Mouse (Mus musculus): ENCODE results near the gene Tph2. TPM values are rescaled to one million over a fixed set of nuclear protein-coding genes. Genes with fewer than 3 reads are reported as not detected.
A peak's percentile ranks its signal among the peaks of the same experiment; 100 is the strongest.

Tph2 gene
- polyA plus RNA-seq, 1 experiment from 2014 or later = 3.9 TPM

GRCm38 (mm10) chr10:115175591-115175991, 9.2 kb downstream of the Tph2 start:
- no peak overlapping the region for H3K4me3 ChIP-seq
- H3K4me2 ChIP-seq = no peak overlapping the region
- no peaks in the 10 kb centered on the region for H3K27me3 ChIP-seq
- ATAC-seq (ENCODE audit: low FRiP score) = no peak
- 51% methylated on average over 12 of the region's 12 CpGs for WGBS
- H3K36me3 ChIP-seq = no peaks in the 10 kb centered on the region
- peaks cover 16% of the 10 kb centered on the region for H3K4me1 ChIP-seq (replicated peaks)
- H3K9ac ChIP-seq = no peak overlapping the region
- H3K9me3 ChIP-seq = no peaks in the 10 kb centered on the region
- no peak overlapping the region for H3K27ac ChIP-seq

DNA sequence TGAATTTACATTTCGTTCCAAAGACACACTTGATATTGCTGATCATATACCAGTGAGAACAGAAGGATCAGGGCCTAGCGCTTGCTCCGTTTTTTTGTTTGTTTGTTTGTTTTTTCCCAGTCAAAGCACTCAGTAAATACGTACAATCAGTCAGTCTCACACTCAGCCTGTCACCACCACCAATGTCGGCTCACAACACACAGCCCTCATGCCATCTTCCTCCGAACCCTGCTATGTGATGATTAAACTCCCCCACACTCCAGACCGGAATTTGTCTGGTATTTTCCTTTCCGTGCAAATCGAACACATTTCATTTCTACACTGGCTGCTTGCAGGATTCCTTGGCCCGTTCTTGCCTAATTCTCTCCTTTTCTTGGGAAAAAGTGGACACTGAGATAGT, 11.5 kb downstream of the Tph2 start:
- Histone ChIP-seq H3K27ac (no peak overlapping the region), H3K4me3 (no peak overlapping the region), H3K27me3 (no peaks in the 10 kb centered on the region), H3K4me2 (no peak overlapping the region), H3K36me3 (no peaks in the 10 kb centered on the region), H3K9me3 (no peaks in the 10 kb centered on the region), H3K9ac (no peak overlapping the region), H3K4me1 (replicated peaks) (peaks cover 22% of the 10 kb centered on the region)
- WGBS = 85% methylated on average over 10 of the region's 10 CpGs
- ATAC-seq (ENCODE audit: low FRiP score) = no peak

DNA sequence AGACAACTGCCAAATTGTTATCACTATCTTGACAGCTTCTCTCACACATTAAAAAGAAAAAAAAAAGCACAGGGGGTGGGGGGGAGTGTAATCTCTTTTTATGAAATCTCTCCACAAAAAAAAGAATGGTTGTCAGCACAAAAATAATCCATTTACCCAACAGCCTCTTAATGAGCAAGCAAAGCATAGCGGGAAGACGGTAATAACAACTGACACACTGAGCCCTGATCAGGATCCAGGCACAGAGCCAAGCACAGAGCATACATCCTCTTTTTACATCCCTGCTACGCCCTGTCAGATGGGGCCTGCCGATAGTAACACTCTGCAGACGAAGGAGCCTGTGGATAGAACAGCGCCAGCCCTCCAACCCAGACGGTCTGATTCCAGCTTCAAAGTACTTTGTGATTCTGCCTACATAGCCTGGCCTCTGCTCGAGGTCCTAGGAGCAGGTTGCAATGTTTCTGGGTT, 13.4 kb downstream of the Tph2 start:
- no peak overlapping the region for H3K4me2 ChIP-seq
- H3K36me3 ChIP-seq = no peaks in the 10 kb centered on the region
- H3K27me3 ChIP-seq = no peaks in the 10 kb centered on the region
- WGBS = 45% methylated on average over 8 of the region's 8 CpGs
- 0 out of 2 replicates have a peak overlapping the region, but pooled peaks have one; percentile 40 for H3K27ac ChIP-seq
- H3K9me3 ChIP-seq = no peaks in the 10 kb centered on the region
- H3K9ac ChIP-seq = no peak overlapping the region
- H3K4me3 ChIP-seq = no peak overlapping the region
- peaks cover 22% of the 10 kb centered on the region for H3K4me1 ChIP-seq (replicated peaks)
- ATAC-seq (ENCODE audit: low FRiP score) = peak; percentile 46; the same call in 1 of the 2 replicates

DNA sequence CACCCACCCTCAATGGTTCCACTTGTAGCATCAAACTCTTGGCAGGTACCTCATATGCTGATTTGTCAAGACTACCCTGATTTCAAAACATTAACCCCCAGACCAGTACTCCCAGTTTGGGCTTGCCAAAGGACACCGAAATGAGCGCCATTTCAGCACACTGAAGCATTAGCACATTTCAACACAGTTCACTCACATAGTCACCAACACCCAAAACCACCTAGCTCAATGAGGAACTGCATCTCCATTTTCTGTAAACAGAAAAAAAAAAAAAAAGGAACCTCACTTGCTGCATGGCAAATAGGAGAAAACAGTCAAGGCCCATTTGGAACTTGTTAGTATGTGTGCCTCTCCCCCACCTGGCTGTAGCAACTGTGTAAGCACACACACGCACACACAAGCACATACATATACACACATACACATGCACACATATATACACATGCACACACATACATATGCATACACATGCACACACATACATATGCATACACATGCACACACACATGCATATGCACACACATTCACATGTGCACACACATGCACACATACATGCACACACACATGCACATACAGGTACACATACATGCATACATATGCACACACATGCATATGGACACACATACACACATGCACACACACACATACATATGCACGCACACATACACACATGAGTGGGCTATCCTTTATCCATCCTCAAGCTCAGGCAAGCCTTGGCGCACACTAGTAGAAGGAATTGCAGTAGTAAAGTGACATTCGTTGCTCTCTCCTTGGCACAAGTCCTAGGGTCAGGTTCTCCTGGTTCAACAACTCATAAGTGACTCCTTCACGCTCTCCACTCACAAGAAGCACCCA, 14.1 kb downstream of the Tph2 start:
- no peak overlapping the region for H3K4me2 ChIP-seq
- no peaks in the 10 kb centered on the region for H3K36me3 ChIP-seq
- H3K27me3 ChIP-seq = no peaks in the 10 kb centered on the region
- 86% methylated on average over 7 of the region's 7 CpGs for WGBS
- 0 out of 2 replicates have a peak overlapping the region, but pooled peaks have one; percentile 40 for H3K27ac ChIP-seq
- H3K4me1 ChIP-seq (replicated peaks) = peaks cover 22% of the 10 kb centered on the region
- H3K4me3 ChIP-seq = no peak overlapping the region
- ATAC-seq (ENCODE audit: low FRiP score) = peak; percentile 28; the same call in 1 of the 2 replicates
- no peak overlapping the region for H3K9ac ChIP-seq
- no peaks in the 10 kb centered on the region for H3K9me3 ChIP-seq

- ATAC-seq (ENCODE audit: low FRiP score) = peak; percentile 65
- H3K4me2 ChIP-seq = peak overlapping the region; percentile 29; the same call in 1 of the 2 replicates
These were observed 15.4 kb downstream of the Tph2 start for GRCm38 (mm10) chr10:115169410-115169809.

GRCm38 (mm10) chr10:115160289-115160688, 24.5 kb downstream of the Tph2 start:
- Histone ChIP-seq H3K27me3 (0 out of 2 replicates have a peak, but pooled peaks cover 3% of the 10 kb centered on the region), H3K4me2 (no peak overlapping the region), H3K9me3 (no peaks in the 10 kb centered on the region), H3K27ac (no peak overlapping the region), H3K4me1 (replicated peaks) (no peaks in the 10 kb centered on the region), H3K4me3 (no peak overlapping the region), H3K36me3 (no peaks in the 10 kb centered on the region), H3K9ac (no peak overlapping the region)
- no peak for ATAC-seq (ENCODE audit: low FRiP score)
- 72% methylated on average over 5 of the region's 5 CpGs for WGBS

More at GRCm38 (mm10) chr10:115169410-115169809, 15.4 kb downstream of the Tph2 start:
- Histone ChIP-seq H3K9me3 (no peaks in the 10 kb centered on the region), H3K27me3 (no peaks in the 10 kb centered on the region), H3K36me3 (no peaks in the 10 kb centered on the region), H3K9ac (no peak overlapping the region), H3K27ac (0 out of 2 replicates have a peak overlapping the region, but pooled peaks have one; percentile 30), H3K4me3 (no peak overlapping the region), H3K4me1 (replicated peaks) (peaks cover 19% of the 10 kb centered on the region)
- WGBS = 11% methylated on average over 9 of the region's 9 CpGs

GRCm38 (mm10) chr10:115147308-115147707, 37.5 kb downstream of the Tph2 start:
- no peaks in the 10 kb centered on the region for H3K9me3 ChIP-seq
- no peak overlapping the region for H3K27ac ChIP-seq
- peaks cover 7% of the 10 kb centered on the region for H3K4me1 ChIP-seq (replicated peaks)
- no peaks in the 10 kb centered on the region for H3K27me3 ChIP-seq
- H3K36me3 ChIP-seq = no peaks in the 10 kb centered on the region
- ATAC-seq (ENCODE audit: low FRiP score) = no peak
- WGBS = 78% methylated on average over 5 of the region's 5 CpGs
- no peak overlapping the region for H3K9ac ChIP-seq
- no peak overlapping the region for H3K4me2 ChIP-seq
- no peak overlapping the region for H3K4me3 ChIP-seq

DNA sequence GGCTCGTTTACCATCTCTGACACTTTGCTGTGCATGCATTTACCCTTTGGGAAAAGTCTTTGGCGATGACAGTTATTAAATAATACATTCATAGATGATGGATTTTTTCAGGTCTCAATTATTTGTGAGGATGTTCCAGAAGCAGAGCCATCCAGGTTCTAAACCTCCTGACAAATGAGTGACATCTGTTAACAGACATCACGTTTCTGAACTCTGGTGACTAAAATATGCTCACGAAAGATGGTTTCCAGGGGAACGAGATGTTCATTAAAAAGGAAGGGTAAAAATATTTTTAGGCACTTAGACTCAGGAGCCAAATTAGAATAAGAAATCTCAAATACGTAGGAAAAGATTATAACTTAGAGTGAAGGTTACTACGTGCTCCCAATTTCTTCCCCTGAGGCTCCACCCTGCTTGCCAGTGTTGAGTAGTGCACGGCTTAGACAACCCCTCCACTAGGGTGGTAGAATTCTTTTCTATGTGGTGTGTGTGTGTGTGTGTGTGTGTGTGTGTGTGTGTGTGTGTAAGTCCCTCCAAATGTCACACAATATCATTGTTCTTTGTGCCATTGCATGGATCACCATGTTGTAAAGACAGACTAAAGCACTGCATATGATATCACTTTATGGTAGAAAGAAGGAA, 38.4 kb downstream of the Tph2 start:
- no peak for ATAC-seq (ENCODE audit: low FRiP score)

GRCm38 (mm10) chr10:115144542-115144941, 40.3 kb downstream of the Tph2 start:
- Histone ChIP-seq H3K4me3 (no peak overlapping the region), H3K9me3 (no peaks in the 10 kb centered on the region), H3K36me3 (no peaks in the 10 kb centered on the region), H3K9ac (no peak overlapping the region), H3K4me2 (no peak overlapping the region), H3K27ac (no peak overlapping the region), H3K4me1 (replicated peaks) (peaks cover 7% of the 10 kb centered on the region), H3K27me3 (no peaks in the 10 kb centered on the region)
- ATAC-seq (ENCODE audit: low FRiP score) = no peak
- WGBS = 29% methylated on average over 5 of the region's 5 CpGs

More for the DNA sequence above, 38.4 kb downstream of the Tph2 start:
- Histone ChIP-seq H3K9me3 (no peaks in the 10 kb centered on the region), H3K4me2 (no peak overlapping the region), H3K36me3 (no peaks in the 10 kb centered on the region), H3K27ac (no peak overlapping the region), H3K9ac (no peak overlapping the region), H3K4me3 (no peak overlapping the region), H3K27me3 (no peaks in the 10 kb centered on the region), H3K4me1 (replicated peaks) (peaks cover 7% of the 10 kb centered on the region)
- 82% methylated on average over 8 of the region's 8 CpGs for WGBS

GRCm38 (mm10) chr10:115143641-115144040, 41.2 kb downstream of the Tph2 start:
- no peaks in the 10 kb centered on the region for H3K36me3 ChIP-seq
- no peak overlapping the region for H3K4me3 ChIP-seq
- no peak for ATAC-seq (ENCODE audit: low FRiP score)
- WGBS = 53% methylated on average over 6 of the region's 6 CpGs
- H3K9me3 ChIP-seq = no peaks in the 10 kb centered on the region
- no peak overlapping the region for H3K9ac ChIP-seq
- no peaks in the 10 kb centered on the region for H3K27me3 ChIP-seq
- H3K4me2 ChIP-seq = no peak overlapping the region
- no peak overlapping the region for H3K27ac ChIP-seq
- peaks cover 7% of the 10 kb centered on the region for H3K4me1 ChIP-seq (replicated peaks)

GRCm38 (mm10) chr10:115137016-115137415, 47.8 kb downstream of the Tph2 start:
- Histone ChIP-seq H3K9me3 (no peaks in the 10 kb centered on the region), H3K36me3 (no peaks in the 10 kb centered on the region), H3K4me3 (no peak overlapping the region), H3K9ac (no peak overlapping the region), H3K4me1 (replicated peaks) (no peaks in the 10 kb centered on the region), H3K4me2 (no peak overlapping the region), H3K27me3 (no peaks in the 10 kb centered on the region), H3K27ac (no peak overlapping the region)
- WGBS = 80% methylated on average over 7 of the region's 7 CpGs
- no peak for ATAC-seq (ENCODE audit: low FRiP score)

- no peaks in the 10 kb centered on the region for H3K27me3 ChIP-seq
- 0 out of 2 replicates have a peak, but pooled peaks cover 6% of the 10 kb centered on the region for H3K4me1 ChIP-seq (replicated peaks)
- H3K9ac ChIP-seq = no peak overlapping the region
- no peak overlapping the region for H3K27ac ChIP-seq
- WGBS = 52% methylated on average over 1 of the region's 1 CpGs
- no peaks in the 10 kb centered on the region for H3K9me3 ChIP-seq
- no peak overlapping the region for H3K4me2 ChIP-seq
- no peaks in the 10 kb centered on the region for H3K36me3 ChIP-seq
- no peak for ATAC-seq (ENCODE audit: low FRiP score)
- H3K4me3 ChIP-seq = no peak overlapping the region
These were observed 56.9 kb downstream of the Tph2 start for GRCm38 (mm10) chr10:115127907-115128306.
